In the genomic region with DNA sequence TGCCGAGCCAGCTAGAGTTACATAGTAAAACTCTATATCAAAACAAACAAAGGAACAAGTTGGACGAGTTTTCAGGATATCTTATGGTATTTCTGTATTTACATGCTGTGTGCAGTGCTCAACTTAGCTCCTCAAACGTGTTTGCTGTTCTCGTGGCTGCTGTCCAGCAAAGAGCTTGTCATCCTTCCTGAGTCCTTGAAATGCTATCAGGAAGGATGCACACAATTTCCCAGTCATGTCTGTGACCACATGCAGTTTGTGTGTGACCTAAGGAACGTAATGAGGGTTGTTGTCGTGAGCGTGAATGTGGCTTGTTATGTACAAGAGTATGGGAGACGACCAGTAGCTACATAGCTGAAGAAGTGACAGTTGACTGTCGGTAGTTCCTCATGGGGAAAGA, we compare ENCODE assay signal across 17 mouse cellular contexts.
"Had no signal": no experiment of that assay in that cellular context is flagged by ENCODE, and none has a peak within 500 bp of the region (broad histone marks: within the 10 kb centered on the region; RNA-seq: fewer than 3 reads in every experiment).

No protein-coding gene starts in this region.

- H3K27ac ChIP-seq: kidney, embryonic 15.5 days; left cerebral cortex, adult 2 months; liver, embryonic 14.5 days; lung, embryonic 15.5 days; midbrain, embryonic 12.5 days; midbrain, embryonic 15.5 days; neural tube, embryonic 13.5 days had no signal

- H3K27me3 ChIP-seq: kidney, embryonic 15.5 days; lung, embryonic 15.5 days; midbrain, embryonic 12.5 days; midbrain, embryonic 15.5 days; neural tube, embryonic 13.5 days had no signal

- H3K9me3 ChIP-seq: kidney, embryonic 15.5 days; lung, embryonic 15.5 days; midbrain, embryonic 12.5 days; midbrain, embryonic 15.5 days; neural tube, embryonic 13.5 days had no signal

- H3K4me1 ChIP-seq: kidney, embryonic 15.5 days; lung, embryonic 15.5 days; midbrain, embryonic 12.5 days; midbrain, embryonic 15.5 days; neural tube, embryonic 13.5 days had no signal

- H3K9ac ChIP-seq: kidney, embryonic 15.5 days; liver, embryonic 14.5 days; lung, embryonic 15.5 days; midbrain, embryonic 12.5 days; midbrain, embryonic 15.5 days; neural tube, embryonic 13.5 days had no signal

- DNase-seq: kidney, postnatal 10 days; kidney, postnatal 36 days; layer of hippocampus, postnatal 36 days; lung, adult 18-20 months; lung, postnatal 10 days; lung, postnatal 36 days; retina, postnatal 1 day; thymus, adult 18-20 months; thymus, postnatal 36 days had no signal

- H3K4me3 ChIP-seq: kidney, embryonic 15.5 days; left cerebral cortex, adult 2 months; lung, embryonic 15.5 days; midbrain, embryonic 12.5 days; midbrain, embryonic 15.5 days; myocyte; neural tube, embryonic 13.5 days had no signal

- ATAC-seq: midbrain, embryonic 15.5 days had no signal

- H3K4me2 ChIP-seq: kidney, embryonic 15.5 days; lung, embryonic 15.5 days; midbrain, embryonic 12.5 days; midbrain, embryonic 15.5 days; neural tube, embryonic 13.5 days had no signal
